Mouse (Mus musculus): ENCODE measurements around the gene Cnga2.

GRCm38 (mm10) chrX:71972686-71973085 is 19.0 kb upstream of the Cnga2 start, which contains the start of gene Fate1:
- TF ChIP-seq POLR2A (IDR thresholded peaks at IDR 0.05; ENCODE audit: low read depth, low read length) (no peak), CTCF (IDR thresholded peaks at IDR 0.05; ENCODE audit: extremely low read depth, insufficient read length, insufficient replicate concordance, low read depth, low read length) (no peak)
